Mouse (Mus musculus): ENCODE results near the gene Sept11.

Sept11 gene

DNA sequence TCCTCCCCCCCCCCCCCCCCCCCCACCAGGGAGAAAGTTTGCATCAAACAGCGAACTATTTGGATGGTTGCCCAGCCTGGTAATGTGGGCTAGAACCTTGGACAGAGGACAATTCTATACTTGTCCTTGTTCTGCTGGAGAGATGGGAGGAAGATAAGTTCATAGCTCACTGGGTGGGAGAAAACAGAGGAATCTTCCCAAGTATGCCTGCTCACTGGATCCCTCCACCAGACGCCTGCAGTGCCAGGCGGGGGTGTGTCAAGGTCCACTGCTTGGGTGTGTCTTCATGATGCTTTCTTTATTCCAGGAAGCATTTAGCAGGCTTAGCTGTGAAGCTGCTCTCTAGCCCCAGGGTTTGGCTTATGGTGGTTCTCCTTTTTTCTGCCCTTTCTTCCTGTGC, 34.5 kb downstream of the Sept11 start:
- DNase-seq (ENCODE audit: low read depth), result peak; percentile 64

DNA sequence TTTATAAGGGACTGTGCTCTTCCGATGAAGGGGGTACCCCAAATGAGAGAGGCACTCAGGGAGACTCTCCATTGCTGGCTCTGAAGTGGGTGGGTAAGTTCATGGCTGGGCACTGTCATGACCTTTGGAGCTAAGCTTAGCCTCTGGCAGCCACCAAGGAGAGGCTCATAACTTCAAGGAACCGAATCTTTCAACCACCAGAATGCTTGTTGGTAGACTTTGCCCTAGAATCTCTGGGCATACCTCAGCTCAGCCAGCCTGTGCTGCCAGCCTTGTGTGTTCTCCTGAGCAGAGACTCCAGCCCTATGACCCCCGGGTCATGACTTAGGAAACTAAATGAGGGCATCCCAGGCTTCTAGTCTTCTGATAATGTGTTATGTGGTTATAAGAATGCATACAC, 35.5 kb downstream of the Sept11 start:
- DNase-seq (ENCODE audit: low read depth), result no peak

DNA sequence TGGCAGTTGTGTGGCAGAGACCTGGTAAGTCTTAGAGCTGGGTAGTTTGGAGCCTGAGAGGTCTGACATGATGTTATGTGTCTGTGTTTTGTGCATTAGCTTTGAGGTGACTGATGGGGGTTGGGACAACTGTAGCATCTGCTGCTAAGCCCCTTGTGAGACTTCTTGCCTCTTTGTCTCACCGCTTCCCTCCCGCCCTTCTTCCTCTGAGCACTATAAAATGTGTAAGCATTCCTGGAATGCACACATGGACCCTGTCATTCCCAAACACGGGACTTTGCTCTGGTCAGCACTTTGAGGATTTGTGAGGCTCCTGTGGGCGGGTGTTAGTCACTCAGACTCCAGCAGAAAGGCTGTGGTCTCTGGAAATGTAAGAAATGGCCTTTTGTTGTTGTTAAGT, 36.7 kb downstream of the Sept11 start:
- DNase-seq (ENCODE audit: low read depth), result no peak

DNA sequence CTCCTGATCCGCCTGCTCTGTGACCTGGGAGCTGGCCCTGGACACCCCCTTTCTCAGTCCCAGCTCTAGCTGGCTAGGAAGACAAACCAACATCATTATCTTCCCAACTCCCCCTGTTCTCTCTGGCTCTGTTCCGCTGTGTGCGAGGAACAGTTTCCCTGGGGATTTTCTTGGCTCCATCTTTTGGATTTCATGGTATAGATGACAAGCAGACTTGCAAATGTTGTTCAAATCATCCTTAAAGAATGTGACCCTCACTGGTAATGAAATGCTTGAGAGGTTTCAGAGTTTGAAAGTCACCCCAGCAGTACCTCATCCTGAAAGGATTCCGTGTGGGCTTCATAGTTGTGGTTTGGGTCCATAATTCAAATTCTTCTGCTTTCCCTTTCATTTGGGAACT, 38.2 kb downstream of the Sept11 start:
- no peak for DNase-seq (ENCODE audit: low read depth)

DNA sequence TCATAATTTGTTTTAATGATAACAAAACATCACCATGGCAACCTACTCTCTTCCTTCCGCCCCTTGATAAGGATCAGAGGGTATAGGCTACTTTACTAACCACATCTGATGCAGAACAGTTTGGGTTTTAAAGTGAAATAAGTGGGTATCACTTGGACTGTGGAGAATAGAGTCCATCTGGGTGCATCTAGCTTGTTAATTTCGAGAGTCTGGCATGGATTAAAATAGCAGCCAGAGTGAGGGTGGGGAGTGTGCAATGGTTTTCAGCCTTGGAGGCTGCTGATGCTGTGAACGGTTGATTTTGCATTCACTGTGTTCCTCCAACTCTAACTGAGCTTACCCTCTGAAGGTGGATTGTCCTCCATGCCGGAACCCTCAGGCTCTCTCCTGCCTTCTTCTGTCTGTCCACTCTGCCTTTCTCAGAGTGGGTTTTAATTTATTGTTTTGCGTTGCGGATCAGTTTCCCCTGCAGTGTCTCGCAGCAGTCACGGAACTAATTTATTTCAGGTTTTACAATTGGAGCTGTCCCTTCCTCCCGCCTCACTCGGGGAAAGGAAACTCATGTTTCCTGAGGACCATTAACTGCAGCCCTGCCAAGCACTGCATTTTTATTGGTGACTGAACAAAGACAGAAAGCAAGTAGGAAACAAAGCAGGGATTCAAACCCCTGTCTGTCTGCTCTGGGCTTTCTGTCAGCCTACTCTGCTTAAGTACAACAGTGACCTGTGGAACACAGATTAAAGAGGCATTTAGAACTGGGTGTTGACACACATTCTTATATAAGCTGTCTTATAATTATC, 40.4 kb downstream of the Sept11 start:
- DNase-seq (ENCODE audit: low read depth), result peak; percentile 48

DNA sequence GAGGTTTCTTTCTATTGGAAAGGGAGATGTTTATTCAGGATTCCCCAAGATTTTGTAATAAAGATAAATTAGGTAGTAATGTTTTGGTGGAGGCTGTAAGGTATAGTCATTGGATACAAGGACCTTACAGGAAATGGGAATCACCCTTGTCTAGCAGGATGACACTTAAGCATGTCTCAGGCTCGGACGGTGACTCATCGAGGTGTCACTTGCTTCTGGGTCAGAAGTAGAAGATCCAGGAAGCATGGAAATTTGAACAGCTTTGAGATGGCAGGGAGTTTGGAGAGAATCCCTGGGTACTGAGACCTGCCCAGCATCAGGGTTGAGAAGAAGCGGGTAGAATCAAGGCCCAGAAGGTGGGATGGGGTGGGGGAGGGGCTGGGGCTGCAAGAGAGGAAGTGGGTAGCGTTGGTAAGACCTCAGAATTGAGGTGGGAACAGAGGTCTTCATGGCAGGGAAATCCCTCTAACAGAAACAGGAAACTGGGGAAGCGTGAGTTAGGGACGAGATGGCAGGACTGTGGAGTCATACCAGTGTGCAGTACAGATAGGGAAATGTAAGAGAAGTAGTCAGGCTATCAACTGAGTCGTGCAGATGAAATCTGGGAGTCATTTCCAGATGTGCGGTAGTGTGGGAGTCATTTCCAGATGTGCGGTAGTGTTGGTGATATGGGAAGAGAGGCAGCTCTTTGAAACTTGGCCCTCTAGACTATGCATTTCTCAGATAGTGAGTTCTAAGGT, 42.3 kb downstream of the Sept11 start:
- peak; percentile 75 for DNase-seq (ENCODE audit: low read depth)

DNA sequence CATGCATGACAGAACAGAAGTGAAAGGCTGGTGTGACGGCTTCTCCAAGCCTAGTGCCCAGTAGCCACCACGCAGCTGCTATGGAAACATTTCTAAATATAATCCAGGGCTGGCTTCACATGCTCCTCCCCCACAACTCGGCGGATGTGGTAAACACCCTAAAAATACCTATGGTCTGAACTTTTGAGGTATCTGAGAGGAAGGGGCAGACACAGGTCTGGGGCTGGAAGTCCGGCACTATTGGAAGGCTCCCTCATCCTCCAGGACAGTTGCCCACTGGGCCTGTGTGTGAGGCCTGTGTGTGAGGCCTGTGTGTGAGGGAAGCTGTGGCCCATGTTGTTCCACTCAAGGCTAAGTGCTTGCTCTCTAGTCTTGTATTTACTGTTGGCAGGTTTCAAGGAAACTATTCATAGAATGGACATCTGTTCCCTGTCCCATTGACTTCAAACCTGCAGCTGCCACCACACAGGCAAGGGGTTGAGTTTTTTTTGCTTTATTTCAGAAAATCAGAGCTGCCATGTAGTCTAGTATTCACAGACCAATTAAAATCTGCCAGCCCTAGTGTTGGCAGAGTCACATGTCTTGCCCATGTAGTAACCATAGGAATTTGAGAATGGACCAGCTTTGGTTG, 43.8 kb downstream of the Sept11 start:
- DNase-seq (ENCODE audit: low read depth), result peak; percentile 77

DNA sequence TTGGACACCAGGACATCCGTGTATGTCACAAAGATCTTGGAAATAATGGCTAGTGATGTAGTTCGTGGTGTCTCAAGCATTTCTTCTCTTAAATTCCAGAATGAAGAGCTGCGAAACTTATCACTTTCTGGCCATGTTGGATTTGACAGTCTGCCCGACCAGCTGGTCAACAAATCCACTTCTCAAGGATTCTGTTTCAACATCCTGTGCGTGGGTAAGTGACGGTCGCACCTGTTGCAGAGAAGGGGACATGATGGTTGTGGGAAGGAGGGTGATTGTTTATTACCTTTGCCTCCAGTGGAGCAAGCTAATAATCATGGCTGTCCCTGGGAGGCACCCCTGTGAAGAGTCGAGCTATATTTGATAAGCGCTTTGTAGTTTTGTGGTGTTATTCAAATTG, 46.1 kb downstream of the Sept11 start:
- DNase-seq (ENCODE audit: low read depth), result no peak

DNA sequence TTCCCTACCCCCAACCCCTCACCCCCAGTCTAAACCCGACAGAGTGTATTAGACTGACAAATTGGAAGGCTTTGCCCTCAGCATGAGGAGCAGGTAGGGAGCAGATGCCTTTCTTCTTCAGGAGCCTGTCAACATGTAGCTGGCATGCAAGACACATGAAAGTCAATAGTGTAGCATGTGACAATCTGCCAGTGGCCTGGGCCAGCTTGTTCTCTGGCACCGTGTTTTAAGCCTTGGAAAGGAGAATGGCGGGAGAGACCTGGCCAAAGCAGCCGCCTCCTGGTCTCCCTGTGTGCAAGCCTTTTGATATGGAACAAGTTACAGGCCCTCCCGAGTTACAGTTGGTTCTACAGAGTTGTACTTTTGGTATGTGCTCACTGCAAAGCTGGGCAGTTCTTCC, 47.5 kb downstream of the Sept11 start:
- no peak for DNase-seq (ENCODE audit: low read depth)

DNA sequence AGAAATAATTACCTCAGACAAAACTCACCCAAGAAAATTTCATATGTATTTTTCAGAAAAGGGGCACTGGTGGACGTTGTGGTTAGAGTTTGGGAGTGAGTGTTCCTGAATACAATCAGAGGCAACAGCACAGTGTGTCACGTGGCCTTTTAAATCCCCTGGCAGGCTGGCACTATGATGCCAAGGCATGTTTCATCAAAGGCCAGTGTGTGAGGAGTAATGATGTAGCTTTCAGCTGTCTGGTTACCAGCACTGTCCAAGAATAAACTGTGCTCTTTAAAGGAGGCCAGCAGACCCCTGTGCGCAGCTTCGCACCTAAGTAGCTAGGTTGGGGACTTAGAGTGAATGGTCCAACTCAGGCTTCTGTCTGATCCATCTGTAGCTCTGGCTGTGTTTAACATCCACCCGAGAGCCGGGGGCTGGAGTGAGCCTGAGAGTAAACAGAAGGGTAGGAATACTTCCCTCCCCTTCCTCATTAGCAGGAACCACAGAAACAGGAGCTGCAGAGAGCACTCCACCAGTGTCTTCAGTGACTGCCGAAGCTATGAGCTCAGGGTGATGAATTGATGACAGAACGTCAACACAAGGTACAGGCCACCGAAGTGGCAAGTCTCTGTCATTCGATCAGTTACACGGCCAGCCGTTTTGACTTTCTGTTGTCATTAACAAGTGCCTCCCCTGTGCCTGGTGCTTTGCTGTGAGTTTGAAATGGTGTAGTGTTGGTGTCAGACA, 50.3 kb downstream of the Sept11 start:
- DNase-seq (ENCODE audit: low read depth), result no peak

DNA sequence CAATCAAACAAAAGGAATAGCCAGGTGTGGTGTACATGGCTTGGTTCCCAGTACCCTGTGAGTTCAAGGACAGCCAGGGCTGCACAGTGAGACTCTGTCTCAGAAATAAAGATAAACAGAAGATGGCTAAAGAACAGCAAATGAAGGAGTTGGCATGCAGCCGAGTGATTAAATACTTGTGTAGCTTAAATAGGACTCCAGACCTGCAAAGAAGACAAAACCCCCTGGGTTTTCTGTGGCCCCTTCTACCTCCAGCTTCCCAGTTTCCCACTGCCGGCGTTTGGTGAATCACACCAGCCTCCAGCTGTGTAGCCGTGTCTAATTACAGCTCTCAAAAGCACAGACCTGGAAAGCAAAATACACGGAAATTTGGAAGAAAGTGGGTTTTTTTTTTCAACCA, 51.6 kb downstream of the Sept11 start:
- DNase-seq (ENCODE audit: low read depth), result no peak

DNA sequence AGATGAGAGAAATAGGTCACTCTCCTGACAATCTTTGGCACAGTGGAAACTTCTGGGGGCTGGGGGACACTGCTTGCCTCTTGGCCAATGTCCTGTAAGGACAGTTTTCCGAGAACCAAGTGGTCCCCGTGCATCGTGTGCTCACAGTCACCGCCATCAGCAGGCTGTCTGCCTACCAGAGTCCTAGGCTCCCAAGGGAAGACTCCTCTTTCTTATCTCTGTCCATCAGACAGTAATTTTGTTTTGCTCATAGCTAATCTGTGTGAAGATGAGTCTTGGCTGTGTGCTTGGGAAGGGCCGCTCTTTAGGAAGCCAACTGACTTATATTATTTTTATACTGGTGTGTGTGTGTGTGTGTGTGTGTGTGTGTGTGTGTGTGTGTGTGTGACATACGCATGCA, 52.3 kb downstream of the Sept11 start:
- DNase-seq (ENCODE audit: low read depth), result no peak

DNA sequence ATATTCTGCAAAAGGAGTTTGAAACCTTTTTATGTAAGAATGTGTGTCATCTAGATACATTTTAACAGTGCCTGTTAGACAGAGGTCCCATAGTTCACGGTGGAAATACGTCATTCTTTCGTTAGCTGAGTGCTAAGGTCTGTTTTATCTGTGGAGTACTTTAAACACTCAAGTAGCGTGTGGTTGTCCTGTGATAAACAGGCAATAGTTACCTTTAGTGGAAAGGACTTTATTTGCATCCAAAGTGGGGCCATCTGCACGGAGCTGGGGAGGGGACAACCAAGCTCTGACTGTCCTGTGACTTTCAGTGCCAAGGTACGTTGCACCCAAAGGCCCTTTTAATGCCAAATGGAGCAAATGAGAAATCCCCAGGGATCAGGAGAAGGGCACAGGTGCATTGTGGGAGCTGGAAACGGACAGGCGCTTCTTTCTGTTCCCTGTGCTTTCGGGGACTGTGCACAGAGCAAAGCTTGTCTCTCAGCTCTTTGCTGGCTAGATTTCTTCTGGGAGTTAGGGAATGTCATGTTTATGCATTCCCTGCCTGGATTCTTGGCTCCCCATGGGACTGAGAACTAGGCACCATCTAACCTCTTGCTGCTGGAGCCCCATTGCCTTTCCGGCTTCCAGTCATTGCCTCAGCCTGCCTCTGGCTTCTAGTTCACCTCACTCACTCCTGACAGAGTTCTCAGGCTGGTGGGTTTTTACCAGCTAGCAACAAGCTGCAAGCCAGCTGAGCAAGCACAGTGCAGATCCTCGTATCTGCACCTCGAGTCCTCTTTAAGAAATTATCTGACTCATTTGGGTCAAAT, 56.9 kb downstream of the Sept11 start:
- no peak for DNase-seq (ENCODE audit: low read depth)

DNA sequence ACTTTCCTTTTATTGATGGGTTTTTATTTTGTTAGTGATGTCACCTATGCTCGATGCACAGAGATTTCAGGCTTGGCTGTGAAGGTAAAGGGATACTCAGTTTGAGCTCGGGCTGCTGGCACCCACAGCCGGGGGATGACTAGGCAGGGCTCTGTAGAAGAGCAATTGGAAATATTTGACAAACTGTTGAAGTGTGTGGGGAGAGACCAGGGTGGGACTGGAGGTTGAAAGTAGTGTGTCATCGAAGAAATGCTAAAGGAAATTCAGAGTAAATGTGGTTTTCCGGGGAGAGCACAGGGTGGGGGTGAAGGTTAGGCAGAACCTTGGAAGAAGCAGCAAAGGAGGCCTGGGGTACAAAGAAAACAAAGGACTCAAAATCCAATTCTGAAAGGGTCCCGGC, 58.7 kb downstream of the Sept11 start:
- DNase-seq (ENCODE audit: low read depth), result peak; percentile 49

DNA sequence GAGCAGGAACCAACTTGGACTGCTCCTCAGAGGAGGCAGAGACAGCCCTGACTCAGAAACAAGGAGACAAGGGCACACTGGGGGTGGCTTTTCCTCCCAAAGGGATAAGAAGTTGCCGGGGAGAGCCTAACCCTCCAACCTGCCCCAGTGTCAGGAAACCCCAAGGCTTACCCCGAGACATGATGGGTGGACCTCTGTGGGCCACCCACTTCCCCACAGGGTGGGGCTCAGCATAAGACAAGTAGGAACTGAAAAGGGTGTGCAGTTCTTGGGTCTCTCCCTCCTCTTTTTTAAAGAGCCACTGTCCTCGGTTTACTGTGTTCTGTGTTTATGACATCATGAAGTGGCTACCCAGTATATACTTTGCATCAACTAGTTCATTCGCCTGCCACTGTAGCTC, 59.2 kb downstream of the Sept11 start:
- DNase-seq (ENCODE audit: low read depth), result peak; percentile 54

DNA sequence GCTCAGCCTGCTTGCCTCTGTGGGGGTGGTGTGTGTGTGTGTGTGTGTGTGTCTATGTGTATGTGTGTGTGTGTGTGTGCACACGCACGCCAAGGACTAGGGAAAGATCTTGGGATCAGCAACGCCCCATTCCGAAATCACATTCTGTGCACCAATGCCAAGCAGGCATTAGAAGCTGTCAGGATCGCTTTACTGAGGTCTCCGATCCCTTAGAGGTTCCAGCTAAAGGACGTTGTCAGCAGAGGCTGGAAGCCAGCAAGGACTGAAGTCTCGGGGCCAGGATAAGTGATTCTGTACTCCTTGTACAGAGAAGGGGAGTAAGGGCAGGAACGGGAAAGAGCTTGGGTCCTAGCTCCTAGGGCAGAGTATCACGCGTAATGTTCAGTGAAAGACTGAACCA, 61.2 kb downstream of the Sept11 start:
- no peak for DNase-seq (ENCODE audit: low read depth)

DNA sequence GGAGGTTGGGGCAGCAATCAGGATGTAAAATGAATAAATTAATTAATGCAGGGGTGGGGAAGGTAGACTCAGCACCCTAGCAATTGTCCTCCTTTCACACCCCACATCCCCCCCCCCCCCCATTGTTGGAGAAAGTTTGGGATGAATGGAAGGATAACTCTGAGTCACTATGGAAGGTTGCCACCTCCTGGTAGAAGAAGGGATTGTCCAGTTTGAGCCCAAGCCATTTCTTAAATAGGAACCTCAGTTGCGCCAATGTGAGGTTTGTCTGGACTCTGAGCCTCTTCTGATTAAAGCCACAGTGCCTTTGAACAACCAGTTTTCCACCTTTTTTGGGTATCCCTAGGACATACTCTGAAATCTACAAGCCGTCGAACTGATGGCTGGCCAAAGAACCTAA, 70.3 kb downstream of the Sept11 start:
- peak; percentile 45 for DNase-seq (ENCODE audit: low read depth)

DNA sequence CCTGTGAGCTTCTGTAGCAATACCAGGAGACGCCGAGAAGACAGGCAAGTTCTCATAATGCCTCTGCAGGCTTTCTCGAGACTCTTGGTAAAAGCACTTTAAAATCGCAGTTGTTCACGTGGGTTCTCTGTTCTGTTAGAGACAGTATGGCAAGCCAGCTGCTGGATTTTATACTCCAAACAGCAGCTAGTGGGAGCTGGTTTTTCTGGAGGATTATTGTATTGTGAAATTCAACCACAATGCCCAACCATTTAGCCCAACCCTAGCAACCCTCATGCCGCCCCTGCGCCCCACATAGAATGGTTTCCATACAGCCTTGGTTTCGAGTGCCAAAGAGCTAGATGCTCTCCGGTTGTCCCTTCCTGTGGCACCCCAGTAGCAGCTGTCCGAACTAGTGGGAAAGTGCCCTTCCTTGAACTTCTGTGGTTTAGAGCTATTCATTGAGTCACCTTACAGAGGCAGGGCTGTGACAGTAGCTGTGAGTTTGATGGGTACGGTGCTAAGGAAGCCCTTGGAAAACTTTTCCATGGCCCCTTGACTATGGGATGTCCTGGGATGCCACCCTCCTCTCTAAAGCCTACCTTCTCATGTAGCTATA, 74.8 kb downstream of the Sept11 start:
- DNase-seq (ENCODE audit: low read depth), result peak; percentile 43

DNA sequence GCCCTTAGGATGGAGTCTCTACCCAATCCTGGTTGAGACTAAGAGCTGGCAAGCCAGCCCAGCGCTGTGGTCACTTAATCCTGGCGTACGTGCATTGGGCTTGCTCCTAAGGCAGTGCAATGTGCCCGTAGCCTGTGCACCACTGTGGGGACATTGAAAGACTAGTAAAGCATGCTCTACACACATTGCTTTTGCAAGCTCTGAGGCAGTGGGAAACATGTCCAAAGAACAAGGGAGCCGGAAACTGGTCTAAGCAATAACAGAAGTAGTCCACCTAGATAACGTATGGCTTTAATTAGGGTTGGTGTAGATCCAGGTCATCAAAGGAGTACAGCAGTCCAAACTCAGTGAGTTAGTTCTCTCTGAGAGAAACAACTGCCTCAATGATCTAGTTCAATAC, 75.4 kb downstream of the Sept11 start:
- no peak for DNase-seq (ENCODE audit: low read depth)

DNA sequence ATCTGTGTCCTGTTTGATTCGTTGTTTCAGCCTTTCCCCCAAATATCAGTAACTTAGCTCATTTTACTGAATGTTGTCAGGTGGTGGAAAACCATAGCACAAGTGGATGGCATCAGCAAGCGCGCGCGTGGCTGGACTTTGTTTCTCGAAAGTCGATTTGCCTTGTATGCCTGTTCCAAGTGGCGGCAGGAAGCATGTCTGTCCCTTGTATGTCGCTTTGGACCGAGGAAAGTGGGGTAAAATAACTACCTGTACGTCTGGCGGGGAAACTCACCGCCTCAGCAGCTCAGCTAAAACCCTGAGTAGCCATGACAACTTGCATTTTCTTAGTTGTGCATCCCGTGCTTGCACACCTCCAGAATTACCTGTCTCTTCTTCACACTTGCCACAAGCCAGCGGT, 78.2 kb downstream of the Sept11 start:
- no peak for DNase-seq (ENCODE audit: low read depth)

DNA sequence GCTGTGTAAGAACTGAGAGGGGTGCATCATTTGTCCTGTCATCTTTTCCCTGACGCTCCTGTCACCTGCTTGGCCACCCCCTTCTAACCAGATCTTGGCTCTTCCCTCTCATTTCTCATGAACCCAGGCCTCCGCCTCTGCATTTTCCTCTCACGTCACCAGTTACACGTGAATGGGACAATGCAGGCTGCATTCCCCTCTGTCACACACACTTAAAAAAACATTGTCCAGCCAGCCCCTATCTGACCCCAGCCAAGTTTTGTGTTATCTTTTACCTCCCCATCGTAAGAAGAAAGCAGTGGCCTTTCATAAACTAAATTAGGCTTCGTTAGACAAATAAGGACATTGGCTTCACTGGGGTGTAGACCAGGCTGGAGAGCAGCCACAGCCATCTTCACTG, 79.3 kb downstream of the Sept11 start:
- no peak for DNase-seq (ENCODE audit: low read depth)

Data from 416B (cell line).